Mouse (Mus musculus): ENCODE data around the gene Ptger4.

Ptger4 gene

DNA sequence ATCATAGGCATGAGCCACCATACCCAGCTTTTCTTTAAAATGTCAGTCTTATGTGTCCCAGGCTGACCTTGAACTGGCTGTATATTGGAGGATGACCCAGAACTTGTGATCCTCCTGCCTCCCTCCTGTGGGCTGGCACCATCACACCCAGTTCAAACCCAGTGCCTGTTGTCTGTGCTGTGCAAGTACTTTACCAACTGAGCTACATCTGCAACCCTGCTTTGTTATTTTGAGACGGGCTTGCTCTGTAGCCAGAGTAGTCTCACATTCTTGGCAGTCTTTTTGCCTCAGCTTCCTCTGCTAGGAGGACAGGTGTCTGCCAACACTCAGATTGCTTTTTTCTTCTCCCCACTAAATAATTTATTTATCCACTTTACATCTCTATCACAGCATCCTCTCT lies 86.6 kb downstream of the Ptger4 start:
- no peak for DNase-seq

All from thymus, adult 18-20 months (tissue).